Mouse (Mus musculus) heart, embryonic 10.5 days (tissue): ENCODE results near the gene Tbx1. TPM values are rescaled to one million over a fixed set of nuclear protein-coding genes. Genes with fewer than 3 reads are reported as not detected.

Experiments
- DNase-seq: peaks from one replicate; pipeline ENCODE4 v3.0.0-alpha.2; 2017; ENCODE audit warnings: low spot score
- H3K27ac ChIP-seq: fragments of 300-500 bp; sonication (generic); 2 replicates; pipeline ENCODE4 v1.5.1; 2016; ENCODE audit warnings: mild to moderate bottlenecking
- H3K27me3 ChIP-seq: fragments of 300-500 bp; sonication (generic); 2 replicates; pipeline ENCODE4 v1.6.1; 2016; ENCODE audit warnings: mild to moderate bottlenecking; ENCODE audit not compliant: poor library complexity, insufficient read depth, severe bottlenecking
- H3K36me3 ChIP-seq: fragments of 300-500 bp; sonication (generic); 2 replicates; pipeline ENCODE4 v1.6.1; 2016; ENCODE audit warnings: mild to moderate bottlenecking, moderate library complexity
- H3K4me1 ChIP-seq: fragments of 300-500 bp; sonication (generic); 2 replicates; pipeline ENCODE4 v1.6.1; 2016; ENCODE audit warnings: mild to moderate bottlenecking
- H3K4me3 ChIP-seq: fragments of 300-500 bp; sonication (generic); 2 replicates; pipeline ENCODE4 v1.5.1; 2016; ENCODE audit warnings: mild to moderate bottlenecking, moderate library complexity
- H3K9me3 ChIP-seq: fragments of 300-500 bp; sonication (generic); 2 replicates; pipeline ENCODE4 v1.6.1; 2016; ENCODE audit warnings: mild to moderate bottlenecking, moderate library complexity
- WGBS: fragments of 180-500 bp; shearing (Covaris S2); methylation state at CpG from one replicate; pipeline ENCODE4 v1.1.7; 2016; 5-methylcytosine and 5-hydroxymethylcytosine counted together
- polyA plus RNA-seq: library from polyadenylated mRNA; unstranded; fragments of >200 nt; fragmentation: Nextera tagmentation; extraction: Ambion mirVana; gene quantifications from 2 replicates; pipeline ENCODE4 v1.2.1, GENCODE M21; 2016

Gene Tbx1
- polyA plus RNA-seq, 1 experiment from 2014 or later, result 6.9 TPM

DNA sequence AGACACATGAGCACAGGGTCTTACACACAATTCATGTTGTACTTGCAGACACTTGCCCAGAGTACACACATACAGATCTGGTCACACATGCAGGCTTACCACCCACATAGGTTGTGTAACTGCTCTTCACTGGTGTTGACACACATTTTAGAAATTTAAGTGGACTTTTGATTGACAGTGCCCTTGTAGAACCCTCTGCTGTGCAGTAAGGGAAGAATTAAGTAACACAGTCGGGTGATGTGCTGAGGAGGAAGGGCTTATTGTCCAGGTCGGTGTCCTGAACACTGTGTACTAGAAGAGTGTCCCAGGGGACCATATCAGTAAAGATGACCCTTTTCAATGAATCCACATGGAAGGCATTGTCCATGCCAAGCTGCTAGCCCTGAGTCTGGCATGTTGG is 3.5 kb upstream of the Tbx1 start:
- no peaks in the 10 kb centered on the region for H3K9me3 ChIP-seq
- WGBS, result 65% methylated on average over 2 of the region's 2 CpGs
- H3K36me3 ChIP-seq, result no peaks in the 10 kb centered on the region
- no peak overlapping the region for H3K4me3 ChIP-seq
- H3K27ac ChIP-seq, result no peak overlapping the region
- peaks cover 25% of the 10 kb centered on the region for H3K4me1 ChIP-seq
- no peak for DNase-seq
- peaks cover 85% of the 10 kb centered on the region for H3K27me3 ChIP-seq

DNA sequence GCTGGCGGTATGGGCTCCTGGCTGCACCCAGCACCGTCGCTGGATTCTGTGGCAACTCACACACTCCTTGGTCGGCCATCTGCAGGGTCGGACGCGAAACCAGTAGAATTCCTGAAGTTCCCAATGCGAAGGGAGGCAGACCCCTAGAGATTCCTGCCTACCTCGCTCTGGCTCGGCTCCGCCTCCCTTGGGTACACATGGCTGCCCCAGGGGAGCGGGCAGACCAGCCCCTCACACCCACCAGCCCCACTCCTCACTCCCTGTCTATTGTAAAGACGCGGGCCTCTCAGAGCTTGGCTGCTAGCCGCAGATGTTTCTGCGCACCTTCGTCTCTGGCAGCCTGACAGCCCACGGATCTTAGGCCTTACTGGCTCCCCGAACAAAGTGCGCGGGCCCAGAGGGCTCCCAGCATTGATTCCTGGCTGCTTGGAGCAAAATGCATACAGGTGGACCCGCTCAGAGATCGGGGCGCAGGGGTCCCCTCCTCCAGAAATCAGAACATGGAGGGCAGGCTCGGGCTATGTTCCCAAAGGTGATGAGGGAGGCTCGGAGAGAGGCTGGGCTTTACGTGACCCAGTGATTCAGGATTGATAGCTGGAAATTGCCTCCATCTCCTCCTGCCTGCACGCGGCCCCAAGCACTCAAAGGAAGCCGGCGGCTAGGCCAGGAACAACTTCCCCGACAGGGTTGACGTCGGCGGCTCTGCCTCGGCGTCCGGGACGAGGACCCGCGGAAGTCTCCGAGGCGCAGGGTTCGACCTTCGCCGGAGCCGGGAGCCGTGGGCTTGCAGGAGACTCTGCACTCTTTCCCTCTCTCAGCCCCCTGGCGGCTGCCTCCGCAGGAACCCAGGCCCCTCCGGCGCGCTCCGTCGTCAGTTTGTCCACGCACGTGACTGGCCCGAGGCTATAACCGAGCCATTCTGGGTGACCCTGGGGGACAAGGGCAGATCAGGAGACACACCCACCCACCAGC is 862 bp upstream of the Tbx1 start:
- H3K4me3 ChIP-seq, result peak overlapping the region; percentile 52
- peaks cover 98% of the 10 kb centered on the region for H3K27me3 ChIP-seq
- WGBS, result 1% methylated on average over 59 of the region's 59 CpGs
- peaks cover 43% of the 10 kb centered on the region for H3K4me1 ChIP-seq
- H3K27ac ChIP-seq, result peak overlapping the region; percentile 12; the same call in 1 of the 2 replicates
- no peaks in the 10 kb centered on the region for H3K36me3 ChIP-seq
- no peaks in the 10 kb centered on the region for H3K9me3 ChIP-seq
- no peak for DNase-seq

DNA sequence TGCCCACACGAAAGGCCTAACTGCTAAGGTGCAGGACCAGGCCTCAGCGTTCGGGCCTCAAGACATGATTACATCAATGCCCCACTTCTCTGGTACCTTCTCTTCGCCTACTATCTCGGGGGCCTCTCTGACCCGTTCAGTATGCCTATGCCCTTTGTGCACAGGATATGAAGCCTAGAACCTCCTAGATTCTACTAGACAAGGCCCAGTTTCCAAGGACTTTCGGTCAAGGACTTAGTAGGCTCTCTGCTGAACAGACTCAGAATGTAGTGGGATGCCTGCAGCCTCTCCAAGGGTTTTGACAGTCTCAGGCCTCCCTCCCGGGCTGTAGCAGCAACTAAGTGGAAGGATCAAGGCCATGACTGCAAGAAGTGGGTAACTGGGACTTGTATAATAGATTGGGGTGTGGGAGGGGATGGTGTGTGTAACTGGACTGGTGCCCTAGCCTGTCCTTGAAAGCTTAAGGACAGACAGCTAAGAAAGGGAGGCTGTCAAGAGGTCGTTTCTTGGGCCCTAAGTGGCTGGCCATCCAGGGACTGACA is 1.3 kb downstream of the Tbx1 start:
- Histone ChIP-seq H3K4me1 (peaks cover 53% of the 10 kb centered on the region), H3K36me3 (no peaks in the 10 kb centered on the region), H3K27ac (0 out of 2 replicates have a peak overlapping the region, but pooled peaks have one; percentile 9), H3K4me3 (peak overlapping the region; percentile 63), H3K9me3 (no peaks in the 10 kb centered on the region), H3K27me3 (peaks cover 98% of the 10 kb centered on the region)
- WGBS, result 18% methylated on average over 9 of the region's 9 CpGs
- DNase-seq, result no peak

DNA sequence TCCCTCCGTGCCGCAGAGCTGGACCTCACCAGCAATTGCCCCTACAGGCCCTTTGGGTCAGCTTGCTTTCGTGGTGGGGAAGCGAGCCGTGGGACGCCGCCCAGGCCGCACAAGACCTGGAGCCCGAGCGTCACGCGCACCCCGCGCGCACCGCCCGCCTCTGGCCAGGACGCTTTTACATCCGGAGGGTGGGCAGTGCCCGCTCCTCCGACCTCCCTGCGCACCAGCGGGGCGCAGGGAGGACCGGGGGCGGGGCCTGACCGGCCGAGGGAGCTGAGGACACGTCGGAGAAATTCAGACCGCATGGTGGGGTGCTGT is 1.8 kb downstream of the Tbx1 start:
- Histone ChIP-seq H3K27me3 (peaks cover 98% of the 10 kb centered on the region), H3K4me1 (peaks cover 53% of the 10 kb centered on the region), H3K4me3 (peak overlapping the region; percentile 63), H3K9me3 (no peaks in the 10 kb centered on the region), H3K27ac (0 out of 2 replicates have a peak overlapping the region, but pooled peaks have one; percentile 9), H3K36me3 (no peaks in the 10 kb centered on the region)
- WGBS, result under 1% methylated on average over 31 of the region's 31 CpGs
- no peak for DNase-seq

DNA sequence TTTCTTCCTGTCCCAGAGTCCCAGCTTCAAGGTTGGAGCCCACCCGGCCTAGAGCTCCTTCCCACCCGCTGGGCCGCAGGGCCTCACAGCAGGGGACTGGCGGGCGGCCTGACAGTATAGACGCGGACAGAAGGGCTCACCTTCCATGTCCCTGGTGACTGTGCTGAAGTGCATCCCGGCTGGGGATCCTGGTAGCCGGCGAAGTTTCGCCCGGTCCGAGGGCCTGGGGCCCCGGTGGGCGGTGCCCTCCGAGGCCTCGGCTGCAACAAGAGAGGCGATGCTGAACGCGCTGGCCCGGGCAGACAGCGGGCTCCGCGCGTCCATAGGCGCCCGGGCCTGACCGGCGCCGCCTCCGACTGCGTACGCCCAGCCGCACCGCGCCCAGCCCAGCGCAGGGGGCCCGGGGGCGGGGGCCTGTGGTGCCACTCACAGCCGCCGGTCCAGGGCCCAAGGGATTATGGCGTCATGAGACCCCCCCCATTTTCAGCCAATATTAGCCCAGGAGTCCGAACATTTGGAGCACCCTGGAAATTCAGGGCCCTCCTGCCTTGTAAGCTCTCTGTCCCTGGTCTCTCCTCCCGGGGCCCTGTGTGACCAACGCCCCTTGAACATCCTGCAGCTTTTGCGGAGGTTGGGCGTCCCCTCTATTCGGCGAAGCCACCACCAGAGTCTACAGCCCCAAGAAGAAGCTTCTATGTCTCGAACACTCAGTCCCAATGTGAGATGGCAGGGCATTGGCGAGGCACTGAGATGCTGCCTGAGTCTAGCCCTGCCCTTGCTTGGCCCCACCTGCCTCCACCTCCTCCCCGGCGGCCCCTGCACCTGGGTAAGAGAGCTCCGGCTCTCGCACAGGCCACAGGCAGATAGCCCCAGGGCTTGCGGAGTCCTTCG is 2.4 kb downstream of the Tbx1 start:
- H3K9me3 ChIP-seq, result no peaks in the 10 kb centered on the region
- H3K36me3 ChIP-seq, result no peaks in the 10 kb centered on the region
- H3K4me1 ChIP-seq, result peaks cover 53% of the 10 kb centered on the region
- H3K27ac ChIP-seq, result peak overlapping the region; percentile 50
- no peak for DNase-seq
- under 1% methylated on average over 57 of the region's 57 CpGs for WGBS
- peaks cover 98% of the 10 kb centered on the region for H3K27me3 ChIP-seq
- peak overlapping the region; percentile 63 for H3K4me3 ChIP-seq

DNA sequence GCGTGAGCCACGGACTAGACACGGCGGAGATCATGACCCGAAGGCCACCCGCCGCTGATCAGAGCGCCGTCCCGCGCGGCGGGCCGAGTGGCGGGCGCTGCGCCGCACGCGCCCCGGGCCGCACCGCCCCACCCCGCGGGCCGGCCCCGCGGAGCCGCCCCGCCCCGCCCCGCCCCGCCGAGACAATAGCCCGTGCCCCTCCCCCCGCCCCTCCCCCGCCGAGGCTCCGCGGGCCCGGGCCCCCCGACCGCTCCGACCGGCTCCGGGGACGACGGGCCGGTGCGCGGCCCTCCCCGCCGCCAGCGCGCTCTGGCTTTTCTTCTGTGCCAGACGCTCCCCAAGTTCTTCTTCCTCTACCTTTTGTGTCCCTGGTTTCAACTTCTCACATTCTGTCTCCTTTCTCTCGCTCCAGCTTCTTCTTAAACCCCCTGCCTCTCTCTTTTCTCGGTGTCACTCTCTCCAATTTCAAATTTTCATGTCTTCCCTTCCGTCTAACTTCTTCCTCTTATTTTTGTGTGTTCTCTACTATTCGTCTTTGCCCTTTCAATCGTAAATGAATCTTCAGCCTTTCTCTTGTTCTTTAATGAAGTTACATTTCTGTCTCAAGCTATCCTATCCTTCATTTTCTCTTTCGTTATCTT is 3.4 kb downstream of the Tbx1 start:
- Histone ChIP-seq H3K4me3 (peak overlapping the region; percentile 63), H3K27me3 (peaks cover 100% of the 10 kb centered on the region), H3K36me3 (no peaks in the 10 kb centered on the region), H3K27ac (peak overlapping the region; percentile 78), H3K4me1 (peaks cover 63% of the 10 kb centered on the region), H3K9me3 (no peaks in the 10 kb centered on the region)
- no peak for DNase-seq
- WGBS, result under 1% methylated on average over 42 of the region's 62 CpGs

DNA sequence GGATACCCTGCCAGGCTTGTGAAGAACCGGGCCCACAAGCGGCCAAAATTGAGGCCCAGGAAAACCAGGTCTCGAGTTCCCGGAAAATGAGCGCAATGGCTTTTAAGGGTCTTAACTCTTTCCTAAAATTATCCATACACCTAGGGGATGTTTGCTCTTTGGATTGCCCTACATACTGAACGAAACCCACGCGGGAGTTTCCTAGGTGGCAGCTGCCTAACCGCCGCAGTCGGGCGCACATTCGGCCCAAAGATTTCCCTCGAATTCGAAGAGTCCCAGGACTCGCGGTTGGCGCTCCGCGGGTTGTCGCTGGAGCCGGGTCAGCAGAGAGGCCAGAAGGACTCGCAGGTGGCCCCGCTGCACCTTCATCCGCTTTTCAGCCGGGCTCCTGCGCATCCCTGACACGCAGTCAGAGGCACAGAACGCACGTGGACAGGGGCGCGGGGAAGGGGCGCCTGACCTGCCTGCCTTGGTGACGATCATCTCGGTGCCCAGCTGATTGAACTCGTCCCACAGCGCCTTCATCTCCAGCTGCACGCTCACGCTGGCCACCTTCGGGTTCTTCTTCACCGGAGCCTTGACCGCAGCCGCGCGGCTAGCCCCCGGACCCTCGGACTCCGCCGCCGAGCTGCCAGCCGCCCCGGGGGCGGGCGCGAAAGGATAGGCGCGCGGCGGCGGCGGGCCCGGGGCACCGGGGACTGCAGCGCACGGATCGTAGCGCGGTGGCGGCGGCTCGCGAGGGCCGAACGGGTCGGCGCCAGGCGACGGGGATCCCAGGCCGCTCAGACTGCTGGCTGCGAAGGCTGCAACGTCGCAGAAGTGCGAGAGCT is 4.2 kb downstream of the Tbx1 start:
- DNase-seq, result no peak
- Histone ChIP-seq H3K36me3 (no peaks in the 10 kb centered on the region), H3K27ac (peak overlapping the region; percentile 78), H3K27me3 (peaks cover 100% of the 10 kb centered on the region), H3K9me3 (no peaks in the 10 kb centered on the region), H3K4me3 (peak overlapping the region; percentile 63), H3K4me1 (peaks cover 63% of the 10 kb centered on the region)
- WGBS, result 1% methylated on average over 83 of the region's 83 CpGs

DNA sequence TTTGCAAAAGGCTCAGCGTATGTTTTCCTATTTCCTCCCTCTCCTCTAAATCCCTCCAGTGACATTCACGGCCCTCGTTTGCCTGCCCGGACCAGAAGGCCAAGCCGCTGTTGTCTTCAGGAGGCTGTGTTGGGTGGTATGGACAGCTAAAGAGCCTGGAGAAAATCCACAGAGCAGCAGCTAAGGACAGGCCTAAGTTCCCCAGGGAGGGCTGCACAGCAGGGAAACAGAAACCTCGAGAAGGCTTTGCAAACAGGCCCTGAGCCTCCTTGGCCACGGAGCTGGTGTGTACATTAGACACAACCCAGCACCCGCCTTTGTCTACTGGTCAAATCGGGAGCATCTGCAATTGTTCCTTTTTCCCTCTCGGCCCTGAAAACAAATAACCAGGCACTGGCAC is 4.8 kb downstream of the Tbx1 start:
- H3K4me1 ChIP-seq, result peaks cover 63% of the 10 kb centered on the region
- no peak overlapping the region for H3K27ac ChIP-seq
- H3K4me3 ChIP-seq, result peak overlapping the region; percentile 63
- H3K36me3 ChIP-seq, result no peaks in the 10 kb centered on the region
- H3K9me3 ChIP-seq, result no peaks in the 10 kb centered on the region
- H3K27me3 ChIP-seq, result peaks cover 100% of the 10 kb centered on the region
- no peak for DNase-seq
- WGBS, result 6% methylated on average over 10 of the region's 10 CpGs

DNA sequence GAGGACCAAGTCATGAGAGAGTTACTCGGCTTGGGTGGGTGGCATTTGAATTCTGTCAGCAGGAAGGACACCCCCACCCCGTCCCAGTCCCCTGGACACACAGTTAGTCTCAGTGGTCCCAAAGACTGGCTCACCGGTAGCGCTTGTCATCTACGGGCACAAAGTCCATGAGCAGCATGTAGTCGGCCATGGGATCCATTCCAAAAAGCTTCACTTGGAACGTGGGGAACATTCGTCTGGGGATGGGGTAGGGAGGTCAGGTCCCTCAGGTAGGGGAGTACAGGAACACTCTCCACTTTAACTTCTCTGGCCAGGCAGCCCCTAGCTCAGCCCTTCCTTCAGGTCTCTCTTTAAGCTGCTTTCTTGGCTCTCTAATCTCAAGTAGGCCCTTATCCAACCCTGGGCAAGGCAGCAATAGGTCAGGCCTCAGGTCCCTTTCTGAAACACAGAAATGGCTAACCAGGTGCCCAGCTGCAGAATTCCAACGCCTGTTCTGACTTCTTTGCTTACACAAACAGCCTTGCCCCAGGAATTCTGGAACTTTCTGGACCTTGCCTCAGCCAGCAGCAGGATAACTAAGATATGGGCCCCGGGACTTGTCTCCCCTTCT is 5.5 kb downstream of the Tbx1 start:
- H3K4me1 ChIP-seq, result peaks cover 61% of the 10 kb centered on the region
- H3K9me3 ChIP-seq, result no peaks in the 10 kb centered on the region
- H3K4me3 ChIP-seq, result peak overlapping the region; percentile 63
- 23% methylated on average over 10 of the region's 10 CpGs for WGBS
- H3K36me3 ChIP-seq, result no peaks in the 10 kb centered on the region
- H3K27me3 ChIP-seq, result peaks cover 100% of the 10 kb centered on the region
- H3K27ac ChIP-seq, result no peak overlapping the region
- DNase-seq, result no peak

DNA sequence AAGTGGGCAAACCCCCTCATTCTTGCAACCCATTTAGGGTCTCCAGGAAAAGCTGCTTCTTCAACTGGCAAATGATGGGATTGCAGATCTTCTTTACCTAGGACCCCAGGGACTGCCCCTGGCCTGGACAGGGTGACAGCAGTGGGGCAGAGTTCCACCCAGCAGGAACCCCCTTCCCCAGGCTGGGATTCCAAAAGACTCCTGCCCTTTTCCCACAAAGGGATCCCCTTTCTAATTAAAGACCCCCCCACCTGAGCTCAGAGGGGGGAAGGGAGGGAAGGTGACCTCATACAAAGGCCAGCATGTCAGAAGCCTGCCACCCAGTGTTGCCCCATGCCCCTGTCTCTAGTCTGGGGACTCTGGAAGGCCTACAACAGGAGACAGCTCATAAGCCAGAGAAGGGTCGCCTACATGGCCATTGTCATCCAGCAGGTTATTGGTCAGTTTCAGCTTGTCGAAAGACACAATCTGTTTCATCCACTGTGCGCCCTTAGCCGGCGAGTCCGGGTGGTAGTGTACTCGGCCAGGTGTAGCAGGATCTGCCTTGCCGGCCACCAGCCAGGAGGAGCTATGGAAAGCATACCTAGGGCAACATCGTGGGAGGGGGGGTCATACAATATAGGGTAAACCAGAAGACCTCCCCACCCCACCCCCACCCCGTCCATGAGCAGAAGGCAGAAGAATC is 6.7 kb downstream of the Tbx1 start:
- DNase-seq, result no peak

DNA sequence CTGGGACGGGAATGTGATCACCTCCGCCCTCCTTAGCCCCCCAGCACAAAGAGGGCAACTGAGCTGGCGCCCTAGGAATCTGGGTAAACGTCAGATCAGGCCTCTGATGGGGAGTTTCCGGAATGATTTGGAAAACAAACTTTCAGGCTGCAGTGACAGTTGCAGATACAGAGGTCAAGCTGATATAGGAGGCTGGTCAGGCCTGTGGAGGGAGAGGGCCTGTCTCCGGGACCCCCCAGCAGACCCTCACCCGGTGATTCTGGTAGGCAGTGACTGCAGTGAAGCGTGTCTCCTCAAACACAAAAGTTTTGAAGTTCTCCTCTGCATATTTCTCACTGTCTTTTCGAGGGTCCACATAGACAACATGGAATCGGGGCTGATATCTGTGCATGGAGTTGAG is 7.3 kb downstream of the Tbx1 start:
- no peak for DNase-seq
- 12% methylated on average over 10 of the region's 10 CpGs for WGBS
- H3K4me1 ChIP-seq, result peaks cover 54% of the 10 kb centered on the region

More for the DNA sequence above, 6.7 kb downstream of the Tbx1 start:
- H3K27ac ChIP-seq, result no peak overlapping the region
- no peaks in the 10 kb centered on the region for H3K9me3 ChIP-seq
- H3K27me3 ChIP-seq, result peaks cover 97% of the 10 kb centered on the region
- H3K4me3 ChIP-seq, result no peak overlapping the region
- H3K4me1 ChIP-seq, result peaks cover 58% of the 10 kb centered on the region
- no peaks in the 10 kb centered on the region for H3K36me3 ChIP-seq
- WGBS, result 22% methylated on average over 10 of the region's 10 CpGs

More for the DNA sequence above, 7.3 kb downstream of the Tbx1 start:
- Histone ChIP-seq H3K27ac (no peak overlapping the region), H3K27me3 (peaks cover 97% of the 10 kb centered on the region), H3K36me3 (no peaks in the 10 kb centered on the region), H3K4me3 (no peak overlapping the region), H3K9me3 (no peaks in the 10 kb centered on the region)
